Mouse (Mus musculus) heart, adult 2 months (tissue): ENCODE measurements at regions not wholly inside any gene's neighbourhood (a gene's known extent, or its start where the extent isn't known, plus 50 kb on each side); places are given as distances from the start of the nearest gene placed in this dataset.

Source experiments
- CTCF ChIP-seq: fragments of 200-600 bp; IDR thresholded peaks from 2 replicates; pipeline ENCODE4 v1.8.1; 2022; ENCODE audit warnings: antibody characterized with exemption, mild to moderate bottlenecking, moderate library complexity
- EP300 ChIP-seq: fragments of 200-500 bp; IDR thresholded peaks from 2 replicates; pipeline ENCODE4 v1.6.1; 2011; ENCODE audit warnings: low read depth, low read length, control low read depth; ENCODE audit not compliant: insufficient read depth
- POLR2A ChIP-seq: fragments of 200-500 bp; IDR thresholded peaks from 2 replicates; pipeline ENCODE4 v1.6.1; 2011; ENCODE audit warnings: mild to moderate bottlenecking, low read depth, low read length, control low read depth; ENCODE audit not compliant: insufficient read depth

DNA sequence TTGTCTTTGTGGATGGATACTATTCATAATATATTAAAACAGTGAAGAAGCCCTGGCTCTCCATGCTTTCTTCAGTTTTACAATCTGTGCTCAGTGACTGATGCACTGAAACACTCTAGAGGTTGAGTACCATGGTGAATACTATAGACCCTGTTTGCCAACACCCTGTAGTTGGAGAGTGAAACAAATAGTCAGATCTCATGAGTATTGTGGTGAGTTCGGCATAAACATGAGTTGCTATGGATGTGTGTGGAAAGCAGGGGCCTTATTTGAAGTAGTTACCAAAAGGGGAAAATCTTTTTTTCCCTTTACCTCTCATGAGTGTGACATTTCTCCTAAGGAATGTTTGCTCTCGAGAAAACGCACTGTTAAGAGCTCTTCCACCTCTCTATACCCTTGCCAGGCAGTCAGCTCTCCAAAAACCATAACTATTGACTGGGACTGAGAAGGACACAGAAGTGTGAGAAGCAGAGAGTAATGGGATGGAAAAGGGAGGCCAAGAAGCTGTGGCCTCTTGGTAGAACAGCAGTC lies 66.0 kb downstream of the Areg start:
- no peak for TF ChIP-seq POLR2A
- no peak for TF ChIP-seq CTCF
- no peak for TF ChIP-seq EP300
